Mouse (Mus musculus) myocyte (in vitro differentiated cells): ENCODE measurements around the gene Mdfi. TPM values are rescaled to one million over a fixed set of nuclear protein-coding genes. Genes with fewer than 3 reads are reported as not detected.

Source experiments
- H3K27me3 ChIP-seq: one replicate; pipeline ENCODE4 v1.6.1; 2011; ENCODE audit not compliant: control insufficient read depth, insufficient read depth, insufficient read length
- H3K36me3 ChIP-seq: one replicate; pipeline ENCODE4 v1.6.1; 2011; ENCODE audit not compliant: control insufficient read depth, insufficient read depth
- H3K4me2 ChIP-seq: one replicate; pipeline ENCODE4 v1.6.1; 2011; ENCODE audit warnings: low read depth, control low read depth
- H3K4me3 ChIP-seq: one replicate; pipeline ENCODE4 v1.5.1; 2011; ENCODE audit warnings: mild to moderate bottlenecking, control low read depth, moderate library complexity
- H3K79me2 ChIP-seq: one replicate; pipeline ENCODE4 v1.6.1; 2011; ENCODE audit not compliant: control insufficient read depth, insufficient read depth
- H3ac ChIP-seq: one replicate; pipeline ENCODE4 v1.6.1; 2011; ENCODE audit not compliant: control insufficient read depth, insufficient read length
- CEBPB ChIP-seq: IDR thresholded peaks from 2 replicates; pipeline ENCODE4 v1.6.1; 2011; ENCODE audit warnings: mild to moderate bottlenecking, moderate library complexity; ENCODE audit not compliant: poor library complexity, insufficient read depth, severe bottlenecking
- E2F4 ChIP-seq: IDR thresholded peaks from one replicate; pipeline ENCODE4 v1.6.1; 2011; ENCODE audit warnings: mild to moderate bottlenecking, control low read depth, moderate library complexity; ENCODE audit not compliant: insufficient read depth
- MAX ChIP-seq: IDR thresholded peaks from one replicate; pipeline ENCODE4 v1.6.1; 2011; ENCODE audit warnings: low read depth, mild to moderate bottlenecking, control low read depth
- MYOD1 ChIP-seq, 3 experiments: IDR thresholded peaks; one replicate each; pipeline ENCODE4 v1.6.1; 2011; ENCODE audit warnings: control low read depth in 2 of 3, low read depth in 2 of 3, mild to moderate bottlenecking in 2 of 3, moderate library complexity in 1 of 3; ENCODE audit not compliant: insufficient read length in 2 of 3, control insufficient read depth in 1 of 3
- MYOG ChIP-seq, 3 experiments: IDR thresholded peaks; one replicate each; pipeline ENCODE4 v1.6.1; 2011; ENCODE audit warnings: control low read depth in 2 of 3, low read depth in 2 of 3, mild to moderate bottlenecking in 2 of 3; ENCODE audit not compliant: insufficient read length in 2 of 3, control insufficient read depth in 1 of 3, insufficient read depth in 1 of 3
- POLR2A ChIP-seq: IDR thresholded peaks from one replicate; pipeline ENCODE4 v1.6.1; 2011; ENCODE audit warnings: low read depth, mild to moderate bottlenecking, control low read depth, moderate library complexity; ENCODE audit not compliant: insufficient read length
- POLR2AphosphoS2 ChIP-seq: IDR thresholded peaks from one replicate; pipeline ENCODE4 v1.6.1; 2011; ENCODE audit warnings: low read depth, control low read depth; ENCODE audit not compliant: insufficient read length
- REST ChIP-seq: IDR thresholded peaks from one replicate; pipeline ENCODE4 v1.6.1; 2011; ENCODE audit warnings: mild to moderate bottlenecking, control low read depth, moderate library complexity; ENCODE audit not compliant: insufficient read depth, insufficient read length
- SRF ChIP-seq: IDR thresholded peaks from one replicate; pipeline ENCODE4 v1.6.1; 2011; ENCODE audit warnings: low read depth; ENCODE audit not compliant: control insufficient read depth, insufficient read length
- TCF12 ChIP-seq: IDR thresholded peaks from one replicate; pipeline ENCODE4 v1.6.1; 2011; ENCODE audit warnings: mild to moderate bottlenecking, control low read depth; ENCODE audit not compliant: poor library complexity, insufficient read depth, severe bottlenecking
- TCF3 ChIP-seq: IDR thresholded peaks from one replicate; pipeline ENCODE4 v1.6.1; 2011; ENCODE audit warnings: low read depth, control low read depth; ENCODE audit not compliant: insufficient read length
- USF1 ChIP-seq: IDR thresholded peaks from one replicate; pipeline ENCODE4 v1.6.1; 2011; ENCODE audit warnings: low read depth, mild to moderate bottlenecking, control low read depth, moderate library complexity
- polyA plus RNA-seq: library from polyadenylated mRNA; unstranded; fragments of >200 nt; fragmentation: generic; extraction: Trizol; gene quantifications from one replicate; pipeline ENCODE4 v1.2.1, GENCODE M21; 2012; ENCODE audit warnings: missing spikeins

Mdfi gene
- polyA plus RNA-seq, 1 experiment = 1.1 TPM

DNA sequence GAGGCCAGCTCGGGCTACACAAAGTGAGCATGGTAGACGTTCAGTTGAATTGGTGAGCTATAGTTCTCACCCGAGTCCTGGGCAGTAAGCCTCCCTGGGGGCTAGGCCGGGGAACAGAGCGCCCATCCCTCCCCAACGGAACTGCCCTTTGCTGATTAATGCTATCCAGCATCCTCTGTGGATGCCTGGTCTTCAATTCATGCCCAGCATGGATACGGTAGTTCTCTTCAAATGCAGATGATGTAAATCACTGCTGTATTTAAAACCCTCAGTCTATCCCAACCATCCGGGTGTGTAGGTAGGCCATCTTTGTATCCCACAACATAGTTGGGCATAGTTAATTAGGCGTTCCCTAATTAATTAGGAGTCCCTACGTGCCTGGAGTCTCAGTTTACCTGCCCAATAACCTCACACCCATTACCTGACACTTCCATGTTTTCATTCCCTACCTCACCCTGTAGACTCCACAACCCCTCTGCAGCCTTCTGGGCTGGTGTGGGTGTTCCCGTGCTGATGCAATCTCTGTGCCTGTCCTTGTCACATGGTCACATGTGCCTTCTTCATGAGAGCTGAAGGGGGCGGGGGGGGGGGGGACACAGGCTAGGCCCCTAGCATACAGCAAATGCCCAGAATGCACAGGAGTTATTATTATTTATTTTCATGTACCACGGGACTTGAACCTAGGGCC is 16.3 kb downstream of the Mdfi start:
- Histone ChIP-seq H3K27me3 (peaks cover 28% of the 10 kb centered on the region), H3ac (no peak overlapping the region), H3K79me2 (no peaks in the 10 kb centered on the region), H3K4me3 (no peak overlapping the region), H3K36me3 (no peaks in the 10 kb centered on the region), H3K4me2 (no peak overlapping the region)
- no peak for TF ChIP-seq SRF
- TF ChIP-seq TCF12 = no peak
- no peak for TF ChIP-seq REST
- no peak for TF ChIP-seq TCF3
- TF ChIP-seq POLR2A = no peak
- no peak for TF ChIP-seq USF1

DNA sequence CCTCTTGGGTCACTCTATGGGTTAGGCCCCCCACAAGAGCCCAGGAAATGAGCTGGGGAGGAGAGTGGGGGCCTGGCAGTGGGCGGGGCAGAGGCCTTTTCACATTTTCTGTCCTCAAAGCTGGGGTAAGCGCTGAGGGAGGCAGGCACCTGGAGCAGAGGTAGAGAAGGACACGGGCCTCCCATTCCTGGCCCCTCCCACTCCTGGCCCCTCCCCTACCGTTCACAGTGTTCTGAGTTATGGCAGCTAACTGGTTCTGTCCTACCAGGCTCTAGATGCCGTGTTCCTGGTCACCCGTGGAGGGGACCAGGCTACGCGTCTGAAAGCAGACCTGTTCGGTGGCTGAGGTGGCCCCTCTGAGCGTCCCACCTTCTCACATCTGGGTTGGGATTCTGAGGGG is 19.0 kb downstream of the Mdfi start:
- no peak overlapping the region for H3K4me3 ChIP-seq
- H3K4me2 ChIP-seq = no peak overlapping the region
- no peaks in the 10 kb centered on the region for H3K79me2 ChIP-seq
- TF ChIP-seq E2F4 = no peak
- no peak for TF ChIP-seq POLR2A
- no peak for TF ChIP-seq POLR2AphosphoS2
- TF ChIP-seq TCF3 = no peak
- H3ac ChIP-seq = no peak overlapping the region
- H3K36me3 ChIP-seq = no peaks in the 10 kb centered on the region
- peaks cover 34% of the 10 kb centered on the region for H3K27me3 ChIP-seq

DNA sequence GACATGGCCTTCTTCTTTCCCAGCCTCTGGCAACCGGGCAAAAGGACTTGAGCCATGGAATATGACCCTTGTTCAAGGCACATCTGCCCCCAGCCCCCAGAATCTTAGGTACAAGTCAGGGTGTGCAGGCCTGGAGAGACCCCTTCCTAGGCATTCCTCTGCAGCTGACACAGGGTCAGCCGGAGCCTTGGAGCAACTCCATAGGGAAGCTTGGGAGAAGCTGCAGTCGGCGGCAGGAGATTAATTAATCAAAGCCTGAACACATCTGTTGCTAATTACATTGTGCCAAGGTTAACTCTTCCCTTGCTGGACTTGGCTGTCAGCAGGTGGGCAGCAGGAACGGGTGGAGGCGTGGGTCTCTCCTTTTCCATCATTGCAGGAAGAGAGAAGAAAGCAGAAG is 20.0 kb downstream of the Mdfi start:
- TF ChIP-seq MAX (no peak), REST (no peak), SRF (no peak), USF1 (no peak), TCF12 (no peak), E2F4 (no peak), MYOG (IDR thresholded peaks at IDR 0.05; ENCODE audit: control insufficient read depth in 1 of 3, insufficient read depth in 1 of 3, insufficient read length in 2 of 3, low read depth in 2 of 3) (no peak), TCF3 (no peak), POLR2A (no peak), CEBPB (no peak), POLR2AphosphoS2 (no peak), MYOD1 (IDR thresholded peaks at IDR 0.05; ENCODE audit: control insufficient read depth in 1 of 3, insufficient read length in 2 of 3, low read depth in 2 of 3) (no peak)
- no peak overlapping the region for H3K4me3 ChIP-seq
- H3K79me2 ChIP-seq = no peaks in the 10 kb centered on the region
- peaks cover 34% of the 10 kb centered on the region for H3K27me3 ChIP-seq
- H3K4me2 ChIP-seq = no peak overlapping the region
- H3K36me3 ChIP-seq = no peaks in the 10 kb centered on the region
- H3ac ChIP-seq = no peak overlapping the region

- Histone ChIP-seq H3K27me3 (peaks cover 34% of the 10 kb centered on the region), H3K4me2 (no peak overlapping the region), H3K36me3 (no peaks in the 10 kb centered on the region), H3ac (no peak overlapping the region), H3K79me2 (no peaks in the 10 kb centered on the region), H3K4me3 (no peak overlapping the region)
- no peak for TF ChIP-seq MAX
- no peak for TF ChIP-seq POLR2A
- no peak for TF ChIP-seq SRF
These were observed 20.9 kb downstream of the Mdfi start for GRCm38 (mm10) chr17:47813616-47814015.

- H3ac ChIP-seq = no peak overlapping the region
- H3K79me2 ChIP-seq = no peaks in the 10 kb centered on the region
- H3K27me3 ChIP-seq = peaks cover 29% of the 10 kb centered on the region
- H3K4me3 ChIP-seq = no peak overlapping the region
- TF ChIP-seq USF1 (no peak), MAX (no peak), REST (no peak)
- H3K4me2 ChIP-seq = no peak overlapping the region
- H3K36me3 ChIP-seq = no peaks in the 10 kb centered on the region
These were observed 22.3 kb downstream of the Mdfi start for GRCm38 (mm10) chr17:47812200-47812599.

- no peaks in the 10 kb centered on the region for H3K36me3 ChIP-seq
- no peak overlapping the region for H3K4me2 ChIP-seq
- H3ac ChIP-seq = no peak overlapping the region
- no peaks in the 10 kb centered on the region for H3K79me2 ChIP-seq
- peaks cover 27% of the 10 kb centered on the region for H3K27me3 ChIP-seq
- H3K4me3 ChIP-seq = no peak overlapping the region
- TF ChIP-seq REST (no peak), MYOD1 (IDR thresholded peaks at IDR 0.05; ENCODE audit: control insufficient read depth in 1 of 3, insufficient read length in 2 of 3, low read depth in 2 of 3) (no peak), USF1 (no peak), TCF3 (no peak), POLR2A (no peak), TCF12 (no peak), MAX (no peak), MYOG (IDR thresholded peaks at IDR 0.05; ENCODE audit: control insufficient read depth in 1 of 3, insufficient read depth in 1 of 3, insufficient read length in 2 of 3, low read depth in 2 of 3) (no peak), E2F4 (no peak), POLR2AphosphoS2 (no peak), SRF (no peak), CEBPB (no peak)
These were observed 23.2 kb downstream of the Mdfi start for GRCm38 (mm10) chr17:47811265-47811800.
